Mouse (Mus musculus) intestine, embryonic 16.5 days (tissue): Measurements from ENCODE around the gene Gca. TPM values are rescaled to one million over a fixed set of nuclear protein-coding genes. Genes with fewer than 3 reads are reported as not detected.

Experiments used
- polyA plus RNA-seq: library from polyadenylated mRNA; unstranded; fragments of >200 nt; fragmentation: Nextera tagmentation; extraction: Ambion mirVana; gene quantifications from 2 replicates; pipeline ENCODE4 v1.2.1, GENCODE M21; 2015

Gene Gca
- polyA plus RNA-seq, 1 experiment from 2014 or later = 7.6 TPM

Other genes starting within 250 kb of the Gca start
- gene Gcg, start 180.6 kb upstream of the Gca start, polyA plus RNA-seq = 66.9 and 85.5 TPM in 2 replicates
- 10.0 and 10.5 TPM in 2 replicates for gene Fap, start 90.2 kb upstream of the Gca start, polyA plus RNA-seq
- 6.0 and 6.4 TPM in 2 replicates for gene Ifih1, start 18.0 kb upstream of the Gca start, polyA plus RNA-seq